10 mouse cellular contexts compared by ENCODE assay signal in the genomic region with DNA sequence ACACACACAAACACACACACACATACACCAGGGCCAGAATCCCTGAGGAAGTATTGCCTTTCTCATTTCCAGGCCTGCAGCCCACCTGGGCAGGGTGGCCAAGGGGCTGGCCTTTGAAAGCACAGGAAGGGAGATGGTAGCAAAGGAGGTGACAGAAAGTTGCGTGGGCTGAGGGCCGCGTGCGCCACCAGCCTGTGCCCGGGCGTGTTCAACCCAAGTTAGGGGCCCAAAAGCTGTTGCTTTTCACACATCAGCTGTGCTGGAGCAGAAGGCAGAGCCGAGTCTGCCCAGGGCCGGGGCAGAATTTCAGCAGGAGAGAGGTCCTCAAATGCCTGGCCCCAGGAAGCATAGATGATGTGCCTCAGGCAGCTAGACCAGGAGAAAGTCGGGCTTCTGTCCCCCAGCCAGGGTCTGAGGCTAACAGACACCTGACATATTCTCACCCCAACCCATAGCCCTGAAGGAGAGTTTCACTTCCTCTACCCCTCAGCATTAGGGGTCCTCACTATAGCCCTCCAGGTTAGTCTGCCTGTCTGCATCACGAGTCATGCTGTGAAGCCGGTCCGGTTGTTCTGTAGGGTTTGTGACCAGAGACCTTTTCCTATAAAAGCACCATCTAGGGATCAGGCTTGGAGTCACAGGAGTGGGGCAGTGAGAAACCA. TPM values are rescaled to one million over a fixed set of nuclear protein-coding genes. Genes with fewer than 3 reads are reported as not detected.
DNase-seq lines count a peak whose midpoint lies in the region; ATAC-seq and TF ChIP-seq lines count a peak whose summit lies in the region.
"Had no signal": no experiment of that assay in that cellular context is flagged by ENCODE, and none has a peak within 500 bp of the region (broad histone marks: within the 10 kb centered on the region; RNA-seq: fewer than 3 reads in every experiment).

No protein-coding gene starts in this region.

- no peak for ATAC-seq in kidney, embryonic 16.5 days (ENCODE audit: low FRiP score, low TSS enrichment)

- H3K27ac ChIP-seq in kidney, embryonic 16.5 days (ENCODE audit: low read length), result peak overlapping the region; percentile 90; the same call in 1 of the 2 replicates
- no peak overlapping the region for H3K27ac ChIP-seq in cerebellum, adult 2 months (ENCODE audit: insufficient read depth, low read length)

- no peak for TF ChIP-seq CTCF in cerebellum, adult 2 months (IDR thresholded peaks at IDR 0.05; ENCODE audit: borderline replicate concordance, insufficient read depth, low read depth, low read length)

- no peaks in the 10 kb centered on the region for H3K27me3 ChIP-seq in kidney, embryonic 16.5 days (ENCODE audit: insufficient read depth, low read length)
- no peaks in the 10 kb centered on the region for H3K27me3 ChIP-seq in cerebellum, adult 2 months (ENCODE audit: control insufficient read depth, insufficient read depth, low read length)

- H3K9me3 ChIP-seq in kidney, embryonic 16.5 days (ENCODE audit: low read length), result no peaks in the 10 kb centered on the region
- H3K9me3 ChIP-seq: midbrain, embryonic 13.5 days had no signal

- TF ChIP-seq POLR2A in cerebellum, adult 2 months (IDR thresholded peaks at IDR 0.05; ENCODE audit: borderline replicate concordance, insufficient read depth, low read length), result no peak

- WGBS in kidney, embryonic 16.5 days, result 61% methylated on average over 12 of the region's 12 CpGs
- 59% methylated on average over 12 of the region's 12 CpGs for WGBS in cerebellum, adult 2 months

- H3K4me1 ChIP-seq in kidney, embryonic 16.5 days (ENCODE audit: insufficient read depth, low read length), result peaks cover 62% of the 10 kb centered on the region
- peaks cover 26% of the 10 kb centered on the region for H3K4me1 ChIP-seq in cerebellum, adult 2 months (ENCODE audit: control insufficient read depth, insufficient read depth, low read length)

- H3K4me2 ChIP-seq in kidney, embryonic 16.5 days (replicated peaks; ENCODE audit: low read depth, low read length), result no peak overlapping the region

- no peak for DNase-seq in kidney, postnatal 4 days
- DNase-seq in spleen, postnatal 36 days (ENCODE audit: low spot score in 2 of 2), result peak; percentile 30 to 40
- DNase-seq in spleen, adult 18-20 months, result no peak
- peak; percentile 46 to 80 for DNase-seq in layer of hippocampus, adult 18-20 months (ENCODE audit: low spot score in 2 of 2)
- no peak for DNase-seq in cerebellum, adult 2 months
- DNase-seq in urinary bladder, postnatal 36 days (ENCODE audit: low spot score in 2 of 2), result no peak
- DNase-seq in adipocyte (ENCODE audit: low spot score), result no peak
- DNase-seq: gastrocnemius, postnatal 36 days had no signal

- H3K4me3 ChIP-seq in kidney, embryonic 16.5 days (ENCODE audit: low read length), result no peak overlapping the region
- no peak overlapping the region for H3K4me3 ChIP-seq in cerebellum, adult 2 months (replicated peaks; ENCODE audit: insufficient read depth, low read depth, low read length)
- H3K4me3 ChIP-seq: midbrain, embryonic 13.5 days had no signal

- H3K36me3 ChIP-seq in kidney, embryonic 16.5 days (ENCODE audit: insufficient read depth, low read length), result no peaks in the 10 kb centered on the region
- H3K36me3 ChIP-seq: midbrain, embryonic 13.5 days had no signal

- 0 out of 2 replicates have a peak overlapping the region, but pooled peaks have one; percentile 12 for H3K9ac ChIP-seq in kidney, embryonic 16.5 days (replicated peaks; ENCODE audit: low read length)
- H3K9ac ChIP-seq: midbrain, embryonic 13.5 days had no signal

RNA-seq across cellular contexts. Expression of gene Dagla, which starts 28.1 kb away (rescaled TPM):
- 3.2 and 4.2 TPM in 2 replicates for polyA plus RNA-seq in kidney, embryonic 16.5 days (2015; fragmentation: Nextera tagmentation; extraction: Ambion mirVana)
- total RNA-seq in layer of hippocampus, adult 18-20 months (2021), result 100 to 1,000 TPM; 107 to 118 TPM
- polyA plus RNA-seq in cerebellum, adult 2 months (2012; rRNA removed), result 53.4 and 59.5 TPM in 2 replicates

RNA-seq across cellular contexts. Expression of gene Myrf, which starts 36.1 kb away (rescaled TPM):
- polyA plus RNA-seq in kidney, embryonic 16.5 days (2015; fragmentation: Nextera tagmentation; extraction: Ambion mirVana), result 3.9 and 4.2 TPM in 2 replicates
- total RNA-seq in layer of hippocampus, adult 18-20 months (2021), result 10 to 100 TPM; 31.9 to 33.9 TPM
- polyA plus RNA-seq in cerebellum, adult 2 months (2012; rRNA removed), result 35.0 and 43.1 TPM in 2 replicates

Comparison
In these comparisons a context has a peak if more than half of its experiments do, and no peak if none do; other contexts are left out.
1. DNase-seq: peak in spleen, postnatal 36 days (2 of 2) and layer of hippocampus, adult 18-20 months (2 of 2); none in kidney, postnatal 4 days (0 of 2), spleen, adult 18-20 months (0 of 2), cerebellum, adult 2 months (0 of 2), urinary bladder, postnatal 36 days (0 of 2) and adipocyte (single experiment).
2. RNA of gene Dagla, which starts 28.1 kb away (polyA plus RNA-seq): 53.4 to 59.5 TPM in cerebellum, adult 2 months; 3.2 to 4.2 TPM in kidney, embryonic 16.5 days; every median in the first group is over 10 times any median in the second.